Mouse (Mus musculus): ENCODE measurements around the gene Sqstm1. TPM values are rescaled to one million over a fixed set of nuclear protein-coding genes. Genes with fewer than 3 reads are reported as not detected.

Sqstm1 gene
- total RNA-seq, 2 experiments from 2014 or later: 89.7 to 165 TPM

GRCm38 (mm10) chr11:50231411-50231810 lies 20.8 kb upstream of the Sqstm1 start:
- ATAC-seq (replicated peaks; ENCODE audit: poor library complexity, severe bottlenecking): peak; percentile 30

- ATAC-seq (replicated peaks; ENCODE audit: poor library complexity, severe bottlenecking): no peak
Observed at GRCm38 (mm10) chr11:50230481-50231304, 20.1 kb upstream of the Sqstm1 start.

DNA sequence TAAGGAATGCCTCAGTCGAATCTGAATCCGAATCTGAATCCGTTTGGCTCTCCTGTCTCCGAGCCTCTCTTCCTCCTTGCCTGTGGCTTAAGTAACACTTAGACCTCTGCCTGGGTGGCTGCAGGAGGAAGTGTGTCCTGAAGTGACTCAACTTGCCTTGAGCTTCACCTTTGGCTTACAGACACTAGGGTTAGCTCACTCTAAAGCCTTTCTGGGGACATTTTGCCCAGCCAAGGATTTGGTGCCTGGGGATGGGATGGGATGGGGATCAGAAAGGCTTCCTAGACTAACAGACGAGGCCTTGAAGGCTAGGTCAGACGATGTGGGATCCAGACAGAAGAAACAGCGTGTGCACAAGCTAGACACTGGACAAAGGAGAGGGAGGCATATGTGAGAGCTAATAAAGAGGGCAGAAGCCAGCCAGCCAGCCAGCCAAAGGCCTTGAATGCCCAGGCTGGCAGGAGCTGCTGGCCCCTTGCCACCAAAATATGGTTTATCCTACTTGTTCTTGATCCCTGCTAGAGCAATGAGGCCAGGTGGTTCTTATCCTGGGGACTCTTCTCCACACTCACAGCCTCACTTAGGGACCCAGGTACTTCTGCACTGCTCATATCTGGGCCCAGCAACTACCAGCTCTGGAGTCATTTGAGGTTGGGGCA lies 18.8 kb upstream of the Sqstm1 start:
- ATAC-seq (replicated peaks; ENCODE audit: poor library complexity, severe bottlenecking): peak; percentile 47

DNA sequence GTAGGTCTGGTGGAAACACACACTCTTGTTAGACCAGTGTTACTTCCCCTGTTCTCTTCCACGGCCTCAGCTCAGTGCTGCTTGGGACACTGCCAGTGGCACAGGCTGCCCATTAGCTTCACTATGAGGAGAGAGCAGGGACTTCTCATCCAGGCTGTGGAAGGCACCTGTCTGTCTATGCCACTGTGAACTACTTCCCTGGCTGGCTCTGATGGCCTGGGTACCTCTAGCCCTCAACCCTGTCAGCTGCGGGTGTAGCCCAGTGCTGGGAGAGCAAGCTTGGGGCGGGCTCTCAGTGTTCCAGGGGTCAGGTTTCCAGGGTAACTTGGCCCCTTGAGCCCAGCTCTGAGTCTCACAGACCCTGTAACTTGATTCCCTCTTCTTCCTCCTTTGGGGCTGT lies 18.1 kb upstream of the Sqstm1 start:
- no peak for ATAC-seq (replicated peaks; ENCODE audit: poor library complexity, severe bottlenecking)

GRCm38 (mm10) chr11:50227736-50228135 lies 17.1 kb upstream of the Sqstm1 start:
- no peak for ATAC-seq (replicated peaks; ENCODE audit: poor library complexity, severe bottlenecking)

GRCm38 (mm10) chr11:50227226-50227625 lies 16.6 kb upstream of the Sqstm1 start:
- ATAC-seq (replicated peaks; ENCODE audit: poor library complexity, severe bottlenecking): no peak

DNA sequence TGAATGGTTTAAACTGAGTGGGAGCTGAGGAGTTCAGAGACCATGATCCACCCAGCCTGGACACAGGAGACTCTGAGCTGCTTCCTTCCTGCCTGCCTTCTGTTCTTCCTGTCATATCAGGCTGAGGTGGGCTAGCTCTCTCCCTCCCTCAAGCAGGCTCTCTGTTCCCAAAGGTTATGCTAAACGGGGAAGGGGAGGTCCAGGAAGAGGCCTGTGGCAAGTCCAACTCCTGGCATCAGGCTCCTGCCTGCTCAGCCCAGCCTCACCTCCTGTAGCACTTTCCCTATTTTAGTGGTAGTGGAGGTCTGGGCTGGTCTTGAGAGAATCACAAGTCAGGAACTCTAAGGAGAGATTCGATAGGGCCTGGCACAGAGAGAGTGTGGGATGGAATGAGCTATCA lies 15.8 kb upstream of the Sqstm1 start:
- ATAC-seq (replicated peaks; ENCODE audit: poor library complexity, severe bottlenecking): no peak

DNA sequence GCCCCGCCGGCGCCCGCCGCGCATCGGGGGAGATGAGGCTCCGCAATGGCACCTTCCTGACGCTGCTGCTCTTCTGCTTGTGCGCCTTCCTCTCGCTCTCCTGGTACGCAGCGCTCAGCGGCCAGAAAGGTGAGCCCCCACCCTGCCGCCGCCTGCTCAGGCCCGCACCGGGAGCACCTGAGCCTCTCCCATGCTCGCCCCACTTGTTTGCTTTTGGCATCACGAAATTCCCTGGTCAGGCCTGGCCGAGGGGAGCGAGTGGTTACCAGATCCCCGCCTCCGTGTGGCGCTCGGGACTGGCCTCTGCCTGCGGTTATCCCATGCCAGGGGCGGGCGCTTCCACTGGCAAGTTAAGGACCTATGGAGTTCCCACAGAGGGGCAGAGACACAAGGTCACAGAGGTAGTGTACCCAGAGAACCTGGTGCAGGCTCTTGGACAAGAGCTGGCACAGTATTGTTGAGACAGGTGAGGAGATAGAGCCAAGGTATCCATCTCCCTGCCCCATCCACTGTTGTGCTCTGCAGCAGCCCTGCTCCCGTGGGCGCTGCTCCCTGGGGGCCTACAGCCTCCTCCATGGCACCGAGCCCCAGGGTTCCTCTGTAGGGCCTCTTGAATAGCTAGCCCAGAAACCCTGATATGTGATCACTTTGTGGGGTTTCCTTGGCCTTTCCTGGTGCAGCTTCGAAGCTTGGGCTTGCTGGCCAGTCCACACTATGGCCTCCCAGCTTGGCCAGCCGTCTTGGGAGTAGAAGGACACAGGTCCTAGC lies 15.2 kb upstream of the Sqstm1 start:
- no peak for ATAC-seq (replicated peaks; ENCODE audit: poor library complexity, severe bottlenecking)

- ATAC-seq (replicated peaks; ENCODE audit: poor library complexity, severe bottlenecking): peak; percentile 42
Observed at GRCm38 (mm10) chr11:50224671-50225530, 14.3 kb upstream of the Sqstm1 start.

GRCm38 (mm10) chr11:50223783-50224662 lies 13.4 kb upstream of the Sqstm1 start:
- peak; percentile 52 for ATAC-seq (replicated peaks; ENCODE audit: poor library complexity, severe bottlenecking)

DNA sequence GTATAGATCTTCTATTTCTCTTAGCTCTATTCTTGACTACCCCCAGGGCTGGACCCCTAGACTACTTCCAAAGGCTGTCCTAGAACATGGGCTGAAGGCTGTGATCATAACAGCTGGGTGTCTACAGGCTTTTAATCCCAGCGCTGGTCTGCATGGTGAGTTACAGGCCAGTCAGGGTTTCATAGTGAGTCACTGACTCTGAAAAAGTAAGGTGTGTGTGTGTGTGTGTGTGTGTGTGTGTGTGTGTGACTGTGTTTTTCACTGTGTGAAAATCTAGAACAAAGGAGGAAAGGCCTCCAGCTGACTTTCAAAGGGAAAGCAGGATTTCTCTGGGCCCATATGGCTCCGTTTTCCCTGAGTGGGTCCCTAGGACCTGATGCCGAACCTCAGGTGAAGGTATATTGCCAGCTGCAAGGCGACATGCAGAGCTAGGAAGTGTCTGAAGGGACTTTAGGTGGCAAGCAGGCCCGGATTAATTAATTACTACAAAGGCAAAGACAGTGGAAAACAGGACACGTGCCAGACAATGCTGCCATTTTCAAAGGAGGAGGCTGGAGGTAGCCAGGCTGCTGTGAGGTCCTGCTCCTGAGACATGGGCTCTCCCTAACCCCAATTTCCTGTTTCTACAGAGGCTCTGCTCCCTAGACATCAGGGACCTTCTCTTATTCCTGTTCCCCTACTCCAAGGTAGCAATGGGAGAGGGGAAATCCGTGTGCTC lies 12.1 kb upstream of the Sqstm1 start:
- no peak for ATAC-seq (replicated peaks; ENCODE audit: poor library complexity, severe bottlenecking)

DNA sequence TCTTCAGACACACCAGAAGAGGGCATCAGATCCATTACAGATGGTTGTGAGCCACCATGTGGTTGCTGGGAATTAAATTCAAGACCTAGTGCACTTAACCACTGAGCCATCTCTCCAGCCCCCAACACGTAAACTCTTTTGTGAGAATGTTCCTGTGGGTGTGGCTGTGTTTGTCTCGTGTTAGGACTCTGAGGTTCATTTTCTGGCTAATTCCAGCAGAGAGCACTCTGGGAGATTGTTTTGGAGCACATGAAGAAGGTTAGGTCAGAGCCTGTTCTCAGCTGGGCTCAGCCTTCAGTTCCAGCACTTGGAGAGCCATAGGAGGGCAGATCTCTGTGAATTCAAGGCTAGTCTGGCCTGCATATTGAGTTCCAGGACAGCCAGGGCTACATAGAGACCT lies 9.2 kb upstream of the Sqstm1 start:
- ATAC-seq (replicated peaks; ENCODE audit: poor library complexity, severe bottlenecking): no peak

- no peak for ATAC-seq (replicated peaks; ENCODE audit: poor library complexity, severe bottlenecking)
Observed at GRCm38 (mm10) chr11:50217811-50218210, 7.2 kb upstream of the Sqstm1 start.

- peak; percentile 44; the same call in 1 of the 2 replicates for ATAC-seq (replicated peaks; ENCODE audit: poor library complexity, severe bottlenecking)
Observed at GRCm38 (mm10) chr11:50216724-50217366, 6.2 kb upstream of the Sqstm1 start.

DNA sequence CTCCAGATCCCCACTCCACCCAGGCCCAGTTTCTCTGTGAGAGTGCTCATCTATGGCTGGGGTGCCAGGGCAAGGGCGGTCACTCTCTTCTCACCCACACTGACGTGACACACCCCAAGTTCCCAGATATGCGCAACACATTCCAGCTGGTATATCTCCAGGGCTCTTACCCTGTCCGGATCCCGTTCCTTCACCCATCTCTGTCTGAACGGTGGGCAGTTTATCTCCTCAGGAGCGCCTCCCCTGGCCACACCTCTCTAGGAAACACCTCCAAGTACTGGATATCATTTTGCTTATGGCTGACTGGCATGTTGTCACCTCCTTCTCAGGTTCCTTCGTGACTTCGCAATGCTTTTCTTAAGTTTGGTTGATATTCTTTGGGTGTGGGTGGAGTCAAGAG lies 5.0 kb upstream of the Sqstm1 start:
- ATAC-seq (replicated peaks; ENCODE audit: poor library complexity, severe bottlenecking): no peak

DNA sequence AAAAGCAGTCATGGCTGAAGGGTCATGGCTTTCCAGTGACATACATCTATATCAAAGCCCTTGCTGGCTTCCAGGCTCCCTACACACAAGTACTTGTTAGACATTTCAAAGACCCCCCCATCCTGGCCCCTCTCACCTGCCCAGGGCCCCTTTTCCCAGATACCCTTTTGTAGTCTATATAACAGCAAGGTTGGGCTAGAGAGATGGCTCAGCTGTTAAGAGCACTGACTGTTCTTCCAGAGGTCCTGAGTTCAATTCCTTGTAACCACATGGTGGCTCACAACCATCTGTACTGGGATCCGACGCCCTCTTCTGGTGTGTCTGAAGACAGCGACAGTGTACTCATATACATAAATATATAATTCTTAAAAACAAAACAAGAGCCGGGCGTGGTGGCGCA lies 4.0 kb upstream of the Sqstm1 start:
- no peak for ATAC-seq (replicated peaks; ENCODE audit: poor library complexity, severe bottlenecking)

DNA sequence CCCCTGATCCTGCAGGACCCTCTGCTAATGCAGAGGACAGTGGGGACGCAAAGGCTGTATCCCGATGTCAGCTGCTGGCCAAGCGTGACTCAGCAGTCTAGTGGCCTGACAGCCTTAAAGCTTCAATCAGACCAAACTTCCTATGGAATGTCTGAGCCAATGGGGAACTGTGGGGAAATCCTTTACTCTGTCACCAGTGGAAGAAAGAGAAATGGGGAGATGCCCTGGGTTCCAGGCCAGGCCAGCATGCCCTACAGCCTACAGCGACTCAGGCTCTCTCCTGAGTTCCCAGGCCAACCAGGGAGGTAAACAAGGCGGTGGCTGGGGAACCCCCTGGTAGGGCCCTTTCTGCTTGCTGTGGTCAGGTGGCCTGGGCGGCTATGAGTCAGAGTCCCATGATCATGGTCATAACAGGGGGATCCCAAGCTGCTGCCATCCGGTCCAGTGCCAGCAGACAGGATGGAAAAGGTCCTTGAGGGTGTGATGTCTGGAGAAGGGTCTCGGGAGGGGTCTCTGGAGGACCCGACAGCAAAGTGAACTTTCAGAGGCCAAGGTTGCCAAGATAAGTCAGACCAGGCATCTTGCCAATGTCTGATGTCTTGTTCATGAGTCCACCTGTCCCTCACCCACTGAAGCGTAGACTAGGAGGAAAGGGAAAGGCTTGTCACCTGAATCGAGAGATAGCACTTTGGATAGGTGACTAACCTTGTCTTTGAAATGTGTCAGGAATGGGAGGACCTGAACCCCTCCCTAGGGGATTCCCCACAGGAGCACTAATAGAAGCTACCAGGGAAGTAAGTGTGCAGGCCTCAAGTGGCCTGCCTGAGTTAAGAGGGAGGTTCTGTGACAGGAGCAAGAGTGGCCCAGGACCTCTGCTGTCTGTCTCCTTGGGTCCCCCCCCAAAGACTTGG lies 2.5 kb upstream of the Sqstm1 start:
- ATAC-seq (replicated peaks; ENCODE audit: poor library complexity, severe bottlenecking): peak; percentile 29
